Mouse (Mus musculus): ENCODE data around the gene Disp2. TPM values are rescaled to one million over a fixed set of nuclear protein-coding genes. Genes with fewer than 3 reads are reported as not detected.

Disp2 gene
- total and polyA plus RNA-seq, 3 experiments: 0.03 to 0.16 TPM; not detected in 1

GRCm38 (mm10) chr2:118740341-118740740, 39.2 kb upstream of the Disp2 start:
- Histone ChIP-seq H3K4me1 (ENCODE audit: insufficient read depth, low read depth, low read length) (peaks cover 25% of the 10 kb centered on the region), H3K36me3 (replicated peaks) (no peaks in the 10 kb centered on the region), H3K4me3 (ENCODE audit: low read depth, low read length) (no peak overlapping the region), H3K9me3 (replicated peaks) (no peaks in the 10 kb centered on the region), H3K27me3 (ENCODE audit: insufficient read depth, low read length) (peaks cover 14% of the 10 kb centered on the region)
- TF ChIP-seq GATA1 (IDR thresholded peaks at IDR 0.05; ENCODE audit: borderline replicate concordance, low read length) (no peak), POLR2AphosphoS5 (IDR thresholded peaks at IDR 0.05; ENCODE audit: insufficient replicate concordance, low read depth, low read length) (no peak), CTCF (IDR thresholded peaks at IDR 0.05; ENCODE audit: low read depth, low read length) (no peak), TAL1 (conservative IDR thresholded peaks at IDR 0.05; ENCODE audit: low read depth, low read length) (no peak), GATA2 (IDR thresholded peaks at IDR 0.05; ENCODE audit: borderline replicate concordance, low read depth, low read length) (no peak)
- DNase-seq (ENCODE audit: low spot score) (no peak), ATAC-seq (ENCODE audit: extremely low read depth, insufficient number of reproducible peaks, low FRiP score, poor library complexity, severe bottlenecking) (no peak)

- Histone ChIP-seq H3K4me3 (ENCODE audit: low read depth, low read length) (no peak overlapping the region), H3K27me3 (ENCODE audit: insufficient read depth, low read length) (peaks cover 10% of the 10 kb centered on the region), H3K9me3 (replicated peaks) (no peaks in the 10 kb centered on the region), H3K36me3 (replicated peaks) (no peaks in the 10 kb centered on the region), H3K4me1 (ENCODE audit: insufficient read depth, low read depth, low read length) (peaks cover 26% of the 10 kb centered on the region)
- no peak for ATAC-seq (ENCODE audit: extremely low read depth, insufficient number of reproducible peaks, low FRiP score, poor library complexity, severe bottlenecking)
- no peak for TF ChIP-seq POLR2AphosphoS5 (IDR thresholded peaks at IDR 0.05; ENCODE audit: insufficient replicate concordance, low read depth, low read length)
- TF ChIP-seq GATA2 (IDR thresholded peaks at IDR 0.05; ENCODE audit: borderline replicate concordance, low read depth, low read length): no peak
- no peak for TF ChIP-seq TAL1 (conservative IDR thresholded peaks at IDR 0.05; ENCODE audit: low read depth, low read length)
- TF ChIP-seq GATA1 (IDR thresholded peaks at IDR 0.05; ENCODE audit: borderline replicate concordance, low read length): no peak
- TF ChIP-seq CTCF (IDR thresholded peaks at IDR 0.05; ENCODE audit: low read depth, low read length): no peak
- DNase-seq (ENCODE audit: low spot score): no peak
These were observed 38.3 kb upstream of the Disp2 start for GRCm38 (mm10) chr2:118741183-118741582.

- H3K27me3 ChIP-seq (ENCODE audit: insufficient read depth, low read length): peaks cover 9% of the 10 kb centered on the region
- peaks cover 43% of the 10 kb centered on the region for H3K4me1 ChIP-seq (ENCODE audit: insufficient read depth, low read depth, low read length)
- H3K4me3 ChIP-seq (ENCODE audit: low read depth, low read length): no peak overlapping the region
- peaks cover 12% of the 10 kb centered on the region for H3K36me3 ChIP-seq (replicated peaks)
- DNase-seq (ENCODE audit: low spot score): peak; percentile 69
- no peaks in the 10 kb centered on the region for H3K9me3 ChIP-seq (replicated peaks)
- 0 out of 2 replicates have a peak, but pooled peaks have one; percentile 24 for ATAC-seq (ENCODE audit: extremely low read depth, insufficient number of reproducible peaks, low FRiP score, poor library complexity, severe bottlenecking)
- TF ChIP-seq GATA1 (IDR thresholded peaks at IDR 0.05; ENCODE audit: borderline replicate concordance, low read length): no peak
- peak; percentile 36; the same call in 1 of the 2 replicates for TF ChIP-seq CTCF (IDR thresholded peaks at IDR 0.05; ENCODE audit: low read depth, low read length)
- no peak for TF ChIP-seq TAL1 (conservative IDR thresholded peaks at IDR 0.05; ENCODE audit: low read depth, low read length)
- TF ChIP-seq POLR2AphosphoS5 (IDR thresholded peaks at IDR 0.05; ENCODE audit: insufficient replicate concordance, low read depth, low read length): no peak
- TF ChIP-seq GATA2 (IDR thresholded peaks at IDR 0.05; ENCODE audit: borderline replicate concordance, low read depth, low read length): no peak
These were observed 36.1 kb upstream of the Disp2 start for GRCm38 (mm10) chr2:118743261-118743943.

- H3K4me3 ChIP-seq (ENCODE audit: low read depth, low read length): peak overlapping the region; percentile 93; the same call in 1 of the 2 replicates
These were observed 34.9 kb upstream of the Disp2 start for GRCm38 (mm10) chr2:118744621-118745020.

GRCm38 (mm10) chr2:118745232-118745884, 34.2 kb upstream of the Disp2 start, which contains the start of gene Inafm2:
TSS of gene Inafm2 (plus strand) at chr2:118745758.
- no peaks in the 10 kb centered on the region for H3K9me3 ChIP-seq (replicated peaks)
- DNase-seq (ENCODE audit: low spot score) (peak; percentile 97), ATAC-seq (ENCODE audit: extremely low read depth, insufficient number of reproducible peaks, low FRiP score, poor library complexity, severe bottlenecking) (peak; percentile 76)
- peaks cover 31% of the 10 kb centered on the region for H3K36me3 ChIP-seq (replicated peaks)
- H3K27me3 ChIP-seq (ENCODE audit: insufficient read depth, low read length): peaks cover 9% of the 10 kb centered on the region
- peaks cover 52% of the 10 kb centered on the region for H3K4me1 ChIP-seq (ENCODE audit: insufficient read depth, low read depth, low read length)
- H3K4me3 ChIP-seq (ENCODE audit: low read depth, low read length): peak within 1 kb of the TSS; percentile 93
- TF ChIP-seq GATA2 (IDR thresholded peaks at IDR 0.05; ENCODE audit: borderline replicate concordance, low read depth, low read length) (no peak), CTCF (IDR thresholded peaks at IDR 0.05; ENCODE audit: low read depth, low read length) (no peak), POLR2AphosphoS5 (IDR thresholded peaks at IDR 0.05; ENCODE audit: insufficient replicate concordance, low read depth, low read length) (no peak), GATA1 (IDR thresholded peaks at IDR 0.05; ENCODE audit: borderline replicate concordance, low read length) (no peak)

More at GRCm38 (mm10) chr2:118744621-118745020, 34.9 kb upstream of the Disp2 start:
- Histone ChIP-seq H3K4me1 (ENCODE audit: insufficient read depth, low read depth, low read length) (peaks cover 54% of the 10 kb centered on the region), H3K9me3 (replicated peaks) (no peaks in the 10 kb centered on the region), H3K36me3 (replicated peaks) (peaks cover 24% of the 10 kb centered on the region), H3K27me3 (ENCODE audit: insufficient read depth, low read length) (peaks cover 9% of the 10 kb centered on the region)
- DNase-seq (ENCODE audit: low spot score) (no peak), ATAC-seq (ENCODE audit: extremely low read depth, insufficient number of reproducible peaks, low FRiP score, poor library complexity, severe bottlenecking) (no peak)
- TF ChIP-seq GATA1 (IDR thresholded peaks at IDR 0.05; ENCODE audit: borderline replicate concordance, low read length) (no peak), POLR2AphosphoS5 (IDR thresholded peaks at IDR 0.05; ENCODE audit: insufficient replicate concordance, low read depth, low read length) (no peak), CTCF (IDR thresholded peaks at IDR 0.05; ENCODE audit: low read depth, low read length) (no peak)

Measured in G1E (cell line).